Mouse (Mus musculus): ENCODE data around the gene Lrp4.

The Lrp4 gene

GRCm38 (mm10) chr2:91457259-91457655 is at the start of gene Lrp4:
Gene Lrp4 (plus strand): TSS chr2:91457511.
- peak in 1 of 2 experiments; percentile 30 for DNase-seq

DNA sequence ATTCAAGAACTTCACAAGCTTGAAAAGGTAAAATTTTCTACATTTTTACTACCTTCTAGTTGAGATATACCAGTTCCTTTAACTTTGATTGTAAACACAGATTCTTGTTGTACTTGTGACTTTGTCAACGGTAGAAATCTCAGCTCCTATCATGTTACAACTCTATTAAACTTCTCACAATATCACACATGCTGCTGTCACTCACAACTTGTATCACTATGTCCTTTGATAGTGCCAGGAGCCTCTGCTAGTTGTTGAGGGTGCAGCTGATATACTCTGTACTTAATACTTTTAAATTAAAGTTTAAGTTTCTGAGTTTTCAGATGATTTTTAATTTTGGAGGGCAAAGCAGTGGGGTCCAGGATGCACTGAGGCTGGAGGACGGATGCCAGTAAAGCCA is 49.3 kb upstream of the Lrp4 start:
- DNase-seq = no peak

- DNase-seq = no peak
Observed at GRCm38 (mm10) chr2:91411473-91411872, 45.8 kb upstream of the Lrp4 start.

- no peak for DNase-seq
Observed at GRCm38 (mm10) chr2:91412361-91412760, 45.0 kb upstream of the Lrp4 start.

- DNase-seq = no peak
Observed at GRCm38 (mm10) chr2:91413811-91414210, 43.5 kb upstream of the Lrp4 start.

DNA sequence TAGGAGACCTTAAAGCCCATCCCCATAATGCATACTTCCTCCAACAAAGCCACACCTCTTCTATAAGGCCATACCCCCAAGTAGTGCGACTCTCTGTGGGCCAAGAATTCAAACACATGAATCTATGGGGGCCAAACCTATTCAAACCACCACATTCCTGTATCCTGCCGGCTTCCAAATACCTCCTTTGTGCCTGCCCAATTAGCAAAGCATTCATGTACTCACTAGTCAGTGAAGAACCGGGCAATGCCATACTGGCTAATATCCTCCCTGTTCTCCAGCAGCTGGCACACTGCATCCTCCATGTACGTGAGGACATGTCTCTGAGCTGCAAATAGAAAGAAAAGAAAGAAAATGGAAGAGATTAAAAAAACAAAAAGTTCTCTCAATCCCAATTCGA is 35.7 kb upstream of the Lrp4 start:
- DNase-seq = no peak

- no peak for DNase-seq
Observed at GRCm38 (mm10) chr2:91424061-91424720, 33.1 kb upstream of the Lrp4 start.

- DNase-seq = no peak
Observed at GRCm38 (mm10) chr2:91426321-91426720, 31.0 kb upstream of the Lrp4 start.

DNA sequence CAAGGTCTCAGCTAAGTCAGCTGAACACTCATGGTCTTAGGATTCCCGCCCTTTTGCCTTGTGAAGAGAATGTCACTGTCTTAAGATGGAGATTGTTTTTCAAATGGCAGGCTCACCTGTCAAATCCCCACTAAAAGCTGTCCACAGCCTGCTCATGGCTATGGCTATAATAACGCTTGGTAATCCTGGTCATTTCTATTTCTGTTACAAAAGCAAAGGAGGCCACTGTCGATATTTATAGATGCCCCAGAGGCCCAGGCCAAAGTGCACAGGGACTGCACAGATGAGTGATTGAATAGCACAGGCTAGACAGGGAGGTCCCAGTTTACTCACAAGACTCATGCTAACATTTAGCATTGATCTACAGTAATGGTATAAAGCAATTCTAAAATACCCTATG is 28.2 kb upstream of the Lrp4 start:
- no peak for DNase-seq

- peak in 1 of 2 experiments; percentile 10 for DNase-seq
Observed at GRCm38 (mm10) chr2:91429915-91430599, 27.3 kb upstream of the Lrp4 start.

DNA sequence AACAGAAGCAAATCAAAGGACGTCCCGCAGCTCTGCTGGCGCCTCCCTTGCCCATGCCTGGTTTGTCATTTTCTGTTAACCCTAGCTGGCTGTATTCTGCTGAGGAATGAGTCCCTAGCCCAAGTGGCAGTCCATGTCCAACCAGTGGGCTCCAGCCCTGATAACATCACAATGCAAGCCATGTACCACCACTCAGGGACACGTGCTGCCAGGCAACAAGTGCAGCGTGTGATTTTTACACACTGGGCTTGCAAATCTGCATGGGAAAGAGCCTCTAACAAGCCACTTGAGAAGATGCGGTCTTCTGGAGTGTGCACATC is 26.8 kb upstream of the Lrp4 start:
- peak; percentile 15 to 32 for DNase-seq

- no peak for DNase-seq
Observed at GRCm38 (mm10) chr2:91436713-91437112, 20.6 kb upstream of the Lrp4 start.

GRCm38 (mm10) chr2:91437116-91437815 is 20.0 kb upstream of the Lrp4 start:
- no peak for DNase-seq

GRCm38 (mm10) chr2:91439271-91439670 is 18.0 kb upstream of the Lrp4 start:
- DNase-seq = no peak

DNA sequence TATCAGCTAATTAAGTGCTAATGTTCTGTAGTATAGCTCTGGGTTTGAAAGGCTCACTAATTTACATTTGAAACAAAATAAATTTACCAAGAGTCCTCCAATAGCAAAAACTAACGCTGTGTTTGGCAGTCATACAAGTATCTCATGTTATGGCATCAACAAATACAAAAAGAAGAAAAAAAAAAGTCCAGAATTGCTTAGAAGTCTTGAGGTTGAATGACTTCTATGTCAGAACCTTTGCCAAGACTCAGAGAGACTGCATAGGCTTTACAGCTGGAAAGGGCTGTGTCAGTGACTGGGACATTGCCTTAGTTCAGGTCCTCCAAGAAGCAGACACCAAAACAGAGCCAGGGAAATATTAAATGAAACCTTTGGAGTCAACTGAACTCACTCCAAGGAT is 17.4 kb upstream of the Lrp4 start:
- no peak for DNase-seq

DNA sequence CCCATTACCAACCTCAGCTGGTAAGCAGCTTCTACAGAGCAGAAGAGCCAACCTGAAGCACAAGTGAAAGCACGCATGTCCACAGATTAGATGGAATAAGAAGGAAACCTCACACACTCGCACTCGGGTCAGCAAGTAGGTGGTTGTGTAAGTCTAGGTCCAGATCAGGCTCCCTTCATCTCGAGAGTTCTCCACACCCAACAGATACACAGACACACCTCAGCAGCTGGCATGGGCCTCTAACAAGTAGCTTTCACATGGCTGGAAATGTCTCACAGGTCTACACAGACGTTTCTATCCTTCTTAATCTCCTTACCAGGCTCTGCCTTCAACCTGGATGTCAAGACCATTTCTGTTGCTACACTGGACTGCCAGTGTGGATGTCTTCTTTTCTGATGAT is 16.6 kb upstream of the Lrp4 start:
- no peak for DNase-seq

DNA sequence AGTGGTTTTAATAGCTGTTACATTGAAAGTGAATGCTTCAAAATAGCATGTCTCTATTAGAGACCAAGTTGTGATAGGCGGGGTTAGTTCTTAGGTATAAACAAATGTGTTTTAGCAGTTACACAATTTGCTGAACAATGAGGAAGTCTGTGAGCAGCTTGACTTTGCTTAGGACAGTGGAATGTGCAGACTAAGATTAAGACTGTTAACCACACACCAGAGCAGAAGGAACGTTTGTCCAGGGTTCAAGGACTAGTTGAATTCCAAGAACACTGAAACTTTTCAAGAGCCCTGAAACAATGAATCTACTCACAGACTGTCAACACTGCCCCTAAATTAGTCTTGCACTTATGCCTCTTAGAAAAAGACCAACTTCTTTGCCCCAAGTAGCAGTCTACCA is 15.6 kb upstream of the Lrp4 start:
- no peak for DNase-seq

DNA sequence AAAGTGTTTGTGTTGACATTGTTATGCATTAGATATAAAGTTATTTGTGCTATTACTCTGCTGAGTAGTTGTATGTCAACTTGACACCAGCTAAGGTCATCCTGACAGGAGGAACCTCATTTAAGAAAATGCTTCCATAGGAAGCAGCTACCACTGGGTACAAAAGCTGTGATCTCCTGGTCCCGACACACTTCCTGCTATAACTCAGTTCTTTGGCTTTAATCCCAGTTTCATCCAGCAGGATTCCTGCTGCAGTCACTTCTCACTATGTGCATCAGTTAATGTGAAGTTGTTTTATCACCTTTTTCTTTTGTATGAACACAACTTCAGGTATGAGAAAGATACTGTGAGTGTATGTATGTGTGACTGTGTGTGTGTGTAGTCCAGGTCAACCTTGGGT is 15.1 kb upstream of the Lrp4 start:
- no peak for DNase-seq

- peak; percentile 88 to 93 for DNase-seq
Observed at GRCm38 (mm10) chr2:91444286-91444892, 12.9 kb upstream of the Lrp4 start, which contains the start of gene 1110051M20Rik. Gene 1110051M20Rik (minus strand): TSS chr2:91444704.

- DNase-seq = no peak
Observed at GRCm38 (mm10) chr2:91449662-91450061, 7.6 kb upstream of the Lrp4 start.

- DNase-seq = no peak
Observed at GRCm38 (mm10) chr2:91450316-91450715, 7.0 kb upstream of the Lrp4 start.

GRCm38 (mm10) chr2:91452658-91453057 is 4.7 kb upstream of the Lrp4 start:
- DNase-seq = no peak

- no peak for DNase-seq
Observed at GRCm38 (mm10) chr2:91453231-91454075, 3.9 kb upstream of the Lrp4 start.
